Mouse (Mus musculus): ENCODE results near the gene Ankrd35.

DNA sequence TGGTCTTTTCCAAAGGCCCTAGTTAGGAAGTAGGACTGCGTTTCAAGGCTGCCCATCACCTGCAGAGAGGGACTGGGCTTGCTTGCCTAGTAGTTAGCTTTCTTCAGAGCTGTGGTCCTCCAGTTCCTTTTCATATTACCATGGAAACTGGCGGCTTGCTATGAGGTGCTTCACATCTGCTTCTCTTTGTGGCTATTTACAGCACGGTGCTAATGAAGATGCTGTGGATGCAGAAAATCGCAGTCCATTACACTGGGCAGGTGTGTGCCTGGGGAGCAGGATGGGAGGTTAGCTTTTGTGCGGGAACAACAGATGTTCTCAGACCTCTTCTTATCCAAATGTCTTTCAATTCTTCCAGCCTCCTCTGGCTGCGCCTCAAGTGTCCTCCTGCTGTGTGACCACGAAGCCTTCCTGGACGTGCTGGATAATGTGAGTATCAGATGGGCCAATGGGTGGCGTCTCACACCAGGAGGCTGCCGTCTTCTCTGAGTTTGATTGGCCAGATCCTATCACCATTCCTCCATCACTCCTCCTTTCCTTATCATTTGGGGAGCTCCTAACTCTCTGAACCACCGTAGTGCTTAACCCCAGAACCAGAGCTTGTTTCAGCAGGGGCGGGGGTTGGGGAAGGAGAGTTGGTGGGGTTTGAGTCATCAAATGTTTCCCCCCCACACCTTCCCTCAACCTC lies 10.5 kb downstream of the Ankrd35 start:
- TF ChIP-seq CTCF (IDR thresholded peaks at IDR 0.05) (no peak), POLR2A (IDR thresholded peaks at IDR 0.05; ENCODE audit: insufficient read depth, low read depth, low read length) (no peak), EP300 (IDR thresholded peaks at IDR 0.05; ENCODE audit: insufficient read depth, low read depth, low read length) (no peak)

Data from heart, adult 2 months (tissue).